Mouse (Mus musculus) adrenal gland, postnatal 4 days (tissue): Measurements from ENCODE around the gene Acat2. TPM values are rescaled to one million over a fixed set of nuclear protein-coding genes. Genes with fewer than 3 reads are reported as not detected.
A peak's percentile ranks its signal among the peaks of the same experiment; 100 is the strongest.
"Not testable (repeated sequence)": the region's sequence is repeated elsewhere in the genome, so short reads cannot be mapped to it uniquely, and the experiment has no call there.

Experiments
- DNase-seq, 2 experiments: peaks; one replicate each; pipeline ENCODE4 v3.0.0; 2021 to 2022; ENCODE audit warnings: low spot score in 2 of 2, mixed read lengths in 2 of 2
- total RNA-seq, 2 experiments: library from RNA; stranded (reverse); gene quantifications; 2 replicates each; pipeline ENCODE4 v1.2.3; 2021

The Acat2 gene
- total RNA-seq, 2 experiments from 2014 or later = 56.5 to 57.6 TPM

- no peak for DNase-seq
These were observed 2.9 kb upstream of the Acat2 start for GRCm38 (mm10) chr17:12963476-12963875.

GRCm38 (mm10) chr17:12959377-12959776 is 1.2 kb downstream of the Acat2 start:
- not testable (repeated sequence) for DNase-seq

GRCm38 (mm10) chr17:12956664-12957063 is 3.9 kb downstream of the Acat2 start:
- DNase-seq = no peak

- DNase-seq = no peak
These were observed 10.9 kb downstream of the Acat2 start for GRCm38 (mm10) chr17:12949669-12950068.

GRCm38 (mm10) chr17:12942459-12943162 is 17.9 kb downstream of the Acat2 start:
- no peak for DNase-seq

- no peak for DNase-seq
These were observed 18.8 kb downstream of the Acat2 start for GRCm38 (mm10) chr17:12941543-12942260.

GRCm38 (mm10) chr17:12940151-12940805 is 20.3 kb downstream of the Acat2 start, which contains the start of gene Acat3:
Acat3 (minus strand) TSS chr17:12940600.
- no peak for DNase-seq

GRCm38 (mm10) chr17:12939377-12940148 is 21.0 kb downstream of the Acat2 start:
- not testable (repeated sequence) for DNase-seq

- no peak for DNase-seq
These were observed 22.5 kb downstream of the Acat2 start for GRCm38 (mm10) chr17:12938077-12938476.

GRCm38 (mm10) chr17:12937412-12937970 is 23.1 kb downstream of the Acat2 start:
- no peak for DNase-seq

- no peak for DNase-seq
These were observed 24.8 kb downstream of the Acat2 start for GRCm38 (mm10) chr17:12935719-12936118.

- DNase-seq = not testable (repeated sequence)
These were observed 29.0 kb downstream of the Acat2 start for GRCm38 (mm10) chr17:12931576-12931975.

- DNase-seq = no peak
These were observed 34.8 kb downstream of the Acat2 start for GRCm38 (mm10) chr17:12925703-12926180.

- no peak for DNase-seq
These were observed 35.5 kb downstream of the Acat2 start for GRCm38 (mm10) chr17:12925001-12925400.

GRCm38 (mm10) chr17:12921073-12921472 is 39.5 kb downstream of the Acat2 start:
- no peak for DNase-seq

GRCm38 (mm10) chr17:12916588-12917380 is 43.8 kb downstream of the Acat2 start:
- no peak for DNase-seq

GRCm38 (mm10) chr17:12915881-12916583 is 44.5 kb downstream of the Acat2 start, which contains the start of gene Mrpl18:
Mrpl18 (minus strand) TSS chr17:12916345.
- peak; percentile 86 to 96 for DNase-seq

GRCm38 (mm10) chr17:12915488-12915880 is 45.1 kb downstream of the Acat2 start, which contains the start of gene Tcp1:
Tcp1 (plus strand) TSS chr17:12915701.
- peak in 1 of 2 experiments; percentile 14 for DNase-seq

GRCm38 (mm10) chr17:12910391-12910790 is 50.2 kb downstream of the Acat2 start:
- DNase-seq = no peak
